Mouse (Mus musculus) thymus, adult 2 months (tissue): ENCODE results near the gene Nr1d1. TPM values are rescaled to one million over a fixed set of nuclear protein-coding genes. Genes with fewer than 3 reads are reported as not detected.

Experiments used
- DNase-seq: peaks from one replicate; pipeline ENCODE4 v3.0.0; 2021
- H3K27ac ChIP-seq: fragments of 200-500 bp; 2 replicates; pipeline ENCODE4 v1.5.1; 2012; ENCODE audit warnings: low read length, control low read depth; ENCODE audit not compliant: control insufficient read depth, insufficient read depth
- H3K27me3 ChIP-seq: fragments of 200-500 bp; 2 replicates; pipeline ENCODE4 v1.6.1; 2012; ENCODE audit warnings: mild to moderate bottlenecking, low read length, moderate library complexity, mixed read lengths; ENCODE audit not compliant: control insufficient read depth, insufficient read depth
- H3K36me3 ChIP-seq: fragments of 200-500 bp; 2 replicates; pipeline ENCODE4 v1.6.1; 2012; ENCODE audit warnings: mild to moderate bottlenecking, low read length, moderate library complexity; ENCODE audit not compliant: control insufficient read depth, insufficient read depth
- H3K4me1 ChIP-seq: fragments of 200-500 bp; replicated peaks from 2 replicates; pipeline ENCODE4 v1.6.1; 2012; ENCODE audit warnings: low read length; ENCODE audit not compliant: control insufficient read depth, insufficient read depth
- H3K4me3 ChIP-seq: fragments of 200-500 bp; 2 replicates; pipeline ENCODE4 v1.5.1; 2012; ENCODE audit warnings: mild to moderate bottlenecking, low read length, control low read depth, moderate library complexity; ENCODE audit not compliant: control insufficient read depth, insufficient read depth
- CTCF ChIP-seq: fragments of 200-500 bp; IDR thresholded peaks from 2 replicates; pipeline ENCODE4 v1.5.1; 2012; ENCODE audit warnings: mild to moderate bottlenecking, control low read depth, low read length, moderate library complexity, borderline replicate concordance; ENCODE audit not compliant: control insufficient read depth, poor library complexity, insufficient read depth; ENCODE audit errors: extremely low read depth
- POLR2A ChIP-seq: fragments of 200-500 bp; IDR thresholded peaks from 2 replicates; pipeline ENCODE4 v1.6.1; 2012; ENCODE audit warnings: mild to moderate bottlenecking, low read length, control low read depth, moderate library complexity; ENCODE audit not compliant: control insufficient read depth, poor library complexity, insufficient read depth; ENCODE audit errors: extremely low read depth
- WGBS: fragments of 180-500 bp; shearing (Covaris S2); methylation state at CpG from one replicate; pipeline ENCODE4 v1.1.7; 2018; 5-methylcytosine and 5-hydroxymethylcytosine counted together
- polyA plus RNA-seq: library from polyadenylated mRNA; depleted of rRNA; stranded (reverse); fragments of >200 nt; gene quantifications from 2 replicates; pipeline ENCODE4 v1.2.3, GENCODE M21; 2012

Nr1d1 gene
- polyA plus RNA-seq, 1 experiment = 37.7 TPM

GRCm38 (mm10) chr11:98765421-98766309 is 9.5 kb downstream of the Nr1d1 start:
- DNase-seq = no peak
- 67% methylated on average over 9 of the region's 9 CpGs for WGBS
- no peak overlapping the region for H3K4me3 ChIP-seq

GRCm38 (mm10) chr11:98764746-98765145 is 10.4 kb downstream of the Nr1d1 start:
- no peaks in the 10 kb centered on the region for H3K27me3 ChIP-seq
- H3K4me1 ChIP-seq = peaks cover 17% of the 10 kb centered on the region
- DNase-seq = no peak
- no peak overlapping the region for H3K27ac ChIP-seq
- H3K4me3 ChIP-seq = no peak overlapping the region
- TF ChIP-seq CTCF (no peak), POLR2A (no peak)
- H3K36me3 ChIP-seq = no peaks in the 10 kb centered on the region

More at GRCm38 (mm10) chr11:98765421-98766309, 9.5 kb downstream of the Nr1d1 start:
- Histone ChIP-seq H3K4me1 (peaks cover 24% of the 10 kb centered on the region), H3K27ac (no peak overlapping the region), H3K27me3 (no peaks in the 10 kb centered on the region), H3K36me3 (no peaks in the 10 kb centered on the region)
- TF ChIP-seq CTCF (no peak), POLR2A (no peak)

- Histone ChIP-seq H3K27ac (no peak overlapping the region), H3K36me3 (no peaks in the 10 kb centered on the region), H3K27me3 (no peaks in the 10 kb centered on the region), H3K4me1 (peaks cover 17% of the 10 kb centered on the region), H3K4me3 (no peak overlapping the region)
- WGBS = 89% methylated on average over 18 of the region's 18 CpGs
- DNase-seq = no peak
- no peak for TF ChIP-seq POLR2A
- TF ChIP-seq CTCF = no peak
Measured at GRCm38 (mm10) chr11:98764091-98764490, 11.0 kb downstream of the Nr1d1 start.

GRCm38 (mm10) chr11:98763502-98763861 is 11.7 kb downstream of the Nr1d1 start:
- Histone ChIP-seq H3K27me3 (no peaks in the 10 kb centered on the region), H3K27ac (no peak overlapping the region), H3K4me1 (peaks cover 15% of the 10 kb centered on the region), H3K4me3 (no peak overlapping the region), H3K36me3 (no peaks in the 10 kb centered on the region)
- TF ChIP-seq POLR2A (no peak), CTCF (no peak)
- WGBS = 95% methylated on average over 8 of the region's 8 CpGs
- no peak for DNase-seq

GRCm38 (mm10) chr11:98762756-98763501 is 12.2 kb downstream of the Nr1d1 start:
- TF ChIP-seq CTCF (peak; percentile 65; the same call in 1 of the 2 replicates), POLR2A (no peak)
- Histone ChIP-seq H3K27me3 (no peaks in the 10 kb centered on the region), H3K4me1 (peaks cover 13% of the 10 kb centered on the region), H3K4me3 (no peak overlapping the region), H3K36me3 (no peaks in the 10 kb centered on the region), H3K27ac (no peak overlapping the region)
- DNase-seq = no peak
- WGBS = 89% methylated on average over 17 of the region's 17 CpGs

- WGBS = 96% methylated on average over 4 of the region's 4 CpGs
- H3K4me1 ChIP-seq = peaks cover 8% of the 10 kb centered on the region; the same call in 1 of the 2 replicates
Measured at GRCm38 (mm10) chr11:98761939-98762338, 13.2 kb downstream of the Nr1d1 start.

More at GRCm38 (mm10) chr11:98761939-98762338, 13.2 kb downstream of the Nr1d1 start:
- TF ChIP-seq POLR2A = no peak
- no peak for TF ChIP-seq CTCF
- no peaks in the 10 kb centered on the region for H3K27me3 ChIP-seq
- H3K4me3 ChIP-seq = no peak overlapping the region
- H3K27ac ChIP-seq = no peak overlapping the region
- DNase-seq = no peak
- H3K36me3 ChIP-seq = no peaks in the 10 kb centered on the region
